Mouse (Mus musculus) adrenal gland, postnatal 25 days (tissue): Measurements from ENCODE around the gene Ptprb. TPM values are rescaled to one million over a fixed set of nuclear protein-coding genes. Genes with fewer than 3 reads are reported as not detected.

Experiments
- DNase-seq: peaks from one replicate; pipeline ENCODE4 v3.0.0; 2021; ENCODE audit warnings: mixed read lengths
- total RNA-seq: library from RNA; stranded (reverse); gene quantifications from 2 replicates; pipeline ENCODE4 v1.2.3, GENCODE M21; 2021

The Ptprb gene
- total RNA-seq, 1 experiment from 2014 or later: 42.3 TPM

DNA sequence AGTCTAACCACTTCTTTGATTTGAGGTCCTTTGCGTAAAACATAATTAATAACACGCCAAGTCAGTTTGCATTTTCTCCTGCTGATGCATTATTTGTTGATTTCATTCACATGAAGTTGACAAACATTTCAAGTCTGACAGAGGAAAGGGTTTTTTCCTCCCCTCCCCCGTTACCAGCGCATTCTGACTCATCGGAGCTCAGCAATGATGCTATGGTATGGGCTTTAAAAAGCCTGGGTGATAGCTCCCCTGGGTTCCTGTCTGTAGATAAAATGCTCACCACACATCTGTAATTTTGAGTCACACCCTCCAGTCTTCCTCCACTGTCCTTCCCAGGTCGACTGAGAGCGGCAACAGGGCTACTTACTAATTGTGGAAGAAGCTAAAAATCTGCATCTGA lies 150.9 kb downstream of the Ptprb start:
- DNase-seq: no peak

DNA sequence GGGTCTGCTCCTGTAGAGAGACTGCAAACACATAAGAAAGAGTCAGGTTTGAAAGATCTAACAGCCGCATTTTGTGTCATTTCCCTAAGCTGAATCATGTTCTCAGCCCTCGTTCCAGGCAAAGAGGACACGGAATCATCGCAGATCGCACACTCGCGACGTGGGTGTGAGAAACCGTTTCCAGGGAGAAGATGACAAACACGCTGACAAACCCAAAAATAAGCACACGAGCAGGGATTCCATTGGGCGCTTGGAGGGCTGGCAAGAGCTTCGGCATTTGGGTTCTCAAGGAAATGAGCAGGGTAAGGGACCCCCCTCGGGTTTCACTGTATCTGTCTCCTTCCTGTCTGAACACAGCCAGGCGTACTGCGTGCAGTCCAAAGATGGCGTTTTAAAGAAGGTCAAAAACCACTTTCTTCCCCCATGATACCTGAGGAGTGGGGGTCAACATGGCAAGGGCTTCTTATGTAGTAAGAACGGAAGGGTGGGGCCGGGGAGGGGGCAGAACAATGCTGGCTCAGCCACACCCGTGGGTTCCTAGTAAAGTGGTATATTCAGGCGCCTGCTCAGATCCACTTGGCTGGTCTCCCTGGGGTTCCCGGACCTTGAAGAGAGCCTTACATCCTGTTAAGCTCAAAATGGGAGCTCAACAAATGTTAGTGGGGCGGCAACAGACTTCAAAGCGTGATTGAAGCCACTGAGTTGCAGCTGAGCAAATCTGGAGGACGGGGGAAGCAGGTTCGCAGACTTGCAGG lies 152.9 kb downstream of the Ptprb start:
- DNase-seq: no peak

DNA sequence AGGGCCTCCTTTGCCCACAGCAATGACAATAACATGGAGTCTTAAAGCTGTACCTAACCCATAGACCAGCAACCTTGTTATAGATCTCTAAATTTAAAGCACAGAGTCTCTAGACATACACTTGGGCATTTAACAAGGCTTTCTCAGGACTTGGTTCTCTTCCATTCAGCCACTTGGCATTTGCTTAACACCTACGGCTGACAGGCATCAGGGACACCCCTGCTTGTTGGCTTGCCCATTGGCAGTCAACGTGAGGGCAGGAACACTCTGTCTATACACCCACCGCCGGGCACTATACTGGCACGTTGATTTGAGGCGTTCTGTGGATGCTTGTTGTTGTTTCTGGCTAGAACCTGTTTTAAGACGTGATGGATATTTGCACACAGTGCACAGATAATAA lies 157.1 kb downstream of the Ptprb start:
- DNase-seq: no peak

DNA sequence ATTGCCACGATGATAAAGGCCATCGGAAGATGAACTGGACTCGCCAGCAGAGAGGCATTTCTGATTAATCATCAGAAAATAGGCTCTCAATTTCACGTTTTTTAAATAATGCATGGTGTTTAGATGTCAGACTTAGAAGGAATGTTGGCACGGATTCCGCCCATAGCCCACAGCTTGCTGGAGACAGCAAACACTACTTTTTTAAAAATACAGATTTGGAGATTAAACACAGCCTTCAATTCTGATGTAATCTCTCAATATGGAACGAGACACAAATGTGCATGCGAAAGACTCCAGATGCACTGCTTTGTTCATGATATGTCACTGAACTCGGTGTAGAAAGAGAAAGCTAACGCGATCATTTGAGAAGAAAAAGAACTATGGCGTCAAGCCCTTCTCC lies 160.1 kb downstream of the Ptprb start:
- DNase-seq: no peak

Other genes starting within 250 kb of the Ptprb start
- not detected in 2 replicates for gene 4933416C03Rik, start 161.6 kb upstream of the Ptprb start, total RNA-seq
- gene Kcnmb4, start 198.4 kb downstream of the Ptprb start, total RNA-seq: 1.8 and 2.2 TPM in 2 replicates